Mouse (Mus musculus) lung, adult 2 months (tissue): ENCODE measurements at regions not wholly inside any gene's neighbourhood (a gene's known extent, or its start where the extent isn't known, plus 50 kb on each side); places are given as distances from the start of the nearest gene placed in this dataset.

Experiments used
- CTCF ChIP-seq: fragments of 200-500 bp; IDR thresholded peaks from 2 replicates; pipeline ENCODE4 v1.5.1; 2011; ENCODE audit warnings: mild to moderate bottlenecking, low read length, control low read depth; ENCODE audit not compliant: insufficient read depth
- POLR2A ChIP-seq: fragments of 200-500 bp; IDR thresholded peaks from 2 replicates; pipeline ENCODE4 v1.6.1; 2011; ENCODE audit warnings: low read depth, mild to moderate bottlenecking, control low read depth, low read length, borderline replicate concordance; ENCODE audit errors: extremely low read depth

DNA sequence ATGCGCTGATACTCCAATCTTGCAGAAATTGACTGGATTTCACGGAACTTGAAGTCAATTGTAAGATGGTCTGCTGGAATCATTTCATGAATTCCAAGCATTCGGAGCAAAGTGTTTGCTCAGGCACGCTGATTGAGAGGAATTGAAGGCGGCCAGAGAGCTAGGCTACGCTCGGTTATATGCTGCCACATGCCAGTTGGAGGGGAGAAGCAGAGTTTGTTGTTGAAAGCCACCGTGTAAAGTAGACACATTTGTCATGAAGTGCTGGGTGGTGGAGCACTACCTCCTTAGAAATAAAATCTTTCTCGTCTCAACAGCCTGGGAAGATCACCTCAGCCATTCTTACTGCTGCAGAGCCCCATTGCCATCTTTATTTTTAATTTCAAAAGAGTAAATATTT lies 175.3 kb upstream of the Frg1 start:
- no peak for TF ChIP-seq CTCF
- TF ChIP-seq POLR2A = no peak
